Mouse (Mus musculus) retina, postnatal 1 day (tissue): ENCODE data around the gene Cfap43.
A peak's percentile ranks its signal among the peaks of the same experiment; 100 is the strongest.

Experiments
- DNase-seq: peaks from one replicate; pipeline ENCODE4 v3.0.0-alpha.2; 2012

Cfap43 gene

DNA sequence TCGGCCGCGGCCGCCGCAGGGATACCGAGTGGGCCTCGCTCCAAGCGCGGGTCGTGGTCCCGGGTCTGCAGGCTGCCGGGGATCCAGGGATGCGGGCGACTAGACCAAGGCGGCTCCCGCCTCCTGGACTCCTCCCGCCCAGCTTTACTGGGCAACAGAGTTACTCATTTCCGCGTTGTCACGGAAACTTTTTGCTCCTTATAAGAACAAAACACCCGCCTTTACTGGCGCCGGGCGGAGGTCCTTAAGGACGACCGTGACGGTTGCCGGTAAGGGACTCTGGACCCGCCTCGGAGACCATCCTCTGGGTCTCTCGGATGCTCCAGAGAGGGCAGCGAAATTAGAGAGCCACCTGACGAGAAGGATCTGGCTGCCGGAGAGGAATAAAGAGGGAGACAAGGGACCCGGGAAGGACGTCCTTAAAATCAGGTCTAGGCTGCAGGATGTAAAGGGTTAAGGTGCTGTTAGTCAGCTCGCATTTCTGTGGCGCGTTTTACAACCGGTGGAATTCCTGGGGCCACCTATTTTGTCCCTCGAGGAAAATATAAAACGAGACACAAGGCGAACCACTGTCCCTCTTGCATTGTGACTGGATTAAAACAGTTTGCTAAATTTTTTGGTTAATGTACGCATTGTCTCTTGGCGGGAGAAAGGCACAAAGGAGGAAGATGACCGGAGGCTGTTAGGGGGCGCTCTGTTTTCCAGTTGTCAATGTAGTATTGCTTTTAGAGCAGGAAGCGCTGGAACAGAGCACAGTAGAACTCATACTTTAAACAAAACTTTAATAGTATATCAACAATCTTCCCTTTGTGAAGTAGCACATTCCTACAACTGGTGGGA lies at the start of gene Cfap43, which contains the start of gene Itprip:
Gene Cfap43, minus strand, starts transcription at position 162 of the 840 bp plus-strand sequence.
Gene Itprip, minus strand, starts transcription at position 174 of the 840 bp plus-strand sequence.
- peak; percentile 89 for DNase-seq

GRCm38 (mm10) chr19:47958181-47958580 lies 39.1 kb upstream of the Cfap43 start:
- DNase-seq, result peak; percentile 31

GRCm38 (mm10) chr19:47953169-47953568 lies 34.1 kb upstream of the Cfap43 start:
- DNase-seq, result no peak

DNA sequence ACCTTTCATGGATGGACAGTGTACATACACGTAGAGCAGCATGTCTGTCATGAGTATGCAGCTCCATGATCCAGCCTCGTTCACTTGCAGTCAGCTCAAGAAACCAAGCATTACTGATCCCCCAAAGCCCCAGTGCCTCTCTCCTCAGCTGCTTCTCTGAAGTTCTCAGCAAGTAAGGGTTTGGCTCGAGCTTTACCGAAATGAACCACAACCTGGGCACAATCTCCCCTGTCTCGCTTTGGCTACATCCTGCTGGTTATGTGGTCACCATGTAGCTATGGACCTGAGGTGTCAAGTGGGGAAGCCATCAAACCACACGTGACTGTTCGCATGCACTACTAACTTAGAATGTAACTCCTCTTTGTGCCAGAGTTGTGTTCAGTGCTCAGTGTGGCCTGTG lies 31.9 kb upstream of the Cfap43 start:
- no peak for DNase-seq

DNA sequence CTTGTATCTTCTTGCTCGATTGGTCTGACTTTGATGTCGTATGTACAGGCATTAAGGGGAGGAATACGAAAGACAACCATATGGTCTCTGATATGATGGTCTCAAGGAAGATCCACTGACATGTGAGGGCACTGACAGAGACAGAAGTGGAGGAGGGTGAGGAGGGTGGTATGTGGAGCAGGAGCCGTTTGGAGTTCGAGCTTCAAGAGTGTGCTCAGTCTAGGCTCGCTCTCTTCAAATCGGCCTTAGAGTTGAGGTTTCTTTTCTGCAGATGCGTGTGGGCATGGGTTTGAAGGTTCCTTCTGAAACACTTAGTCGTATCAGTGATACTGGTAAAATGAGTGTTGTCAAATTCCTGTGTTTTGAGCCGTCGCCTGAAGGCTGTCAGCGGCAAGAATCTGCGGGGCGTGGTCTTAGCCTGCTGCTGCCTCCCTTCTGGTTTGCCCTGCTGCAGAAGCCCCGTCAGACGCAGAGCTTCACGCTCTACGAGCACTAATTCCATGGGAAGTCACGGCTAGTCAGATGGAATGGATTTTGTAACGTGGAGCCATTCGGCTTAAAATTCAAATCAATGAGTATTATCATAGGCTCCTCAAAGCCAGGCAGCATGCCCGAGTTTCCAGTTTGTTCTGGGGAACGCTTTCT lies 27.9 kb upstream of the Cfap43 start:
- peak; percentile 69 for DNase-seq

- no peak for DNase-seq
Observed at GRCm38 (mm10) chr19:47939361-47939760, 20.3 kb upstream of the Cfap43 start.

GRCm38 (mm10) chr19:47937443-47938406 lies 18.6 kb upstream of the Cfap43 start, which contains the start of gene Cfap58:
Gene Cfap58, plus strand, starts transcription at chr19:47937675.
- DNase-seq, result peak; percentile 90

DNA sequence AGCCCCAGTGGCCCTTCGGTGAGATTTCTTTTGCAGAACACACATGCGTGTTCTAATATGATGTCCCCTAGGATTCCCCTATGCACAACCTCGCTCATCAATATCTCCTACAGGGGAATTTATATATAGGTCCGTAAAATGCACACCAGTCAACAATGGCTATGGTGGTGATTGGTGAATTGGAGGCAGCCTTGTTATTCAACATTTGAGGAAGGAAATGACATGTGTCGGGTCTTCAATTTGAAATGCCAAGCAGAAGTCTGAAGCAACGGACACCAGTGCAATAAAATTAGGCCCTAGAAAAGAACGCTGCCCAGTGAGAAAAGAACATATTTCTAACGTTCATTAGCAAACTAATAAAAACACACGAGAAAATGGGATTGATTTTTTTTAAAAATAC lies 17.9 kb upstream of the Cfap43 start:
- no peak for DNase-seq

DNA sequence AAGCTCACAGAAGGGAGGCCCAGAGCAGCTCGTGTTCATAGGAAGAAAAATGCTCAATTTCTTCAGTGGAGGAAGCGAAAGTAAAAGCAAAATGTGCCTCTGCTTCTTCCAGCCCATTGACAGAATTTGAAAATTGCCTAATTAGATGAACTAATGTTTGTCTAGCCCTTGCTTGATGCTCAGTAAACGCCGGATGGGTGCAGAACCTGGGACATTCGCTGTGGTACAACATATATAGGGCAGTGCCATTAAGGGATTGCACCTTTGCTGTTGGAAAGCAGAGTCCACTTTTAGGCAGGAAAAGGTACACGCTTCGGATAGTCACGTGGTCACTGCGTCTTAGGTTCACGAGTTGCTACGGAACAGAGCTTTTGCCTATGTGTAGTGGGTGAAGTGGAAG lies 17.4 kb upstream of the Cfap43 start:
- DNase-seq, result no peak

DNA sequence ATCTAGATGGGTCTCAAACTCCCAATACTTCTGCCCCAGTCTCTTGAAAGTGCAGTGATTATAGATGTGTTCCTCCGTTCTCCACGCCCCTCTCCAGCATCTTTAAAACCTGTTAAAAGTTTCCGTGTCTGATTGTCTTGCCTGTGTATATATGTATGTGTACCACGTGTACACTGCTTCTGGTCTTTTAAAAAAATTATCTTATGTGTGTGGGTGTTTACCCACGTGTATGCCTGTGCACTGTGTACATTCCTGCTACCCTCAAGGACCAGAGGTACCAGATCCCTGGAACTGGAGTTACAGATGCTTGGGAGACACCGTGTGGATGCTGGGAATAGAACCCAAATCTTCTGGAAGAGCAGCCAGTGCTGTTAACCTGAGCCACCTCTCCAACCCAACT lies 16.4 kb upstream of the Cfap43 start:
- DNase-seq, result no peak

DNA sequence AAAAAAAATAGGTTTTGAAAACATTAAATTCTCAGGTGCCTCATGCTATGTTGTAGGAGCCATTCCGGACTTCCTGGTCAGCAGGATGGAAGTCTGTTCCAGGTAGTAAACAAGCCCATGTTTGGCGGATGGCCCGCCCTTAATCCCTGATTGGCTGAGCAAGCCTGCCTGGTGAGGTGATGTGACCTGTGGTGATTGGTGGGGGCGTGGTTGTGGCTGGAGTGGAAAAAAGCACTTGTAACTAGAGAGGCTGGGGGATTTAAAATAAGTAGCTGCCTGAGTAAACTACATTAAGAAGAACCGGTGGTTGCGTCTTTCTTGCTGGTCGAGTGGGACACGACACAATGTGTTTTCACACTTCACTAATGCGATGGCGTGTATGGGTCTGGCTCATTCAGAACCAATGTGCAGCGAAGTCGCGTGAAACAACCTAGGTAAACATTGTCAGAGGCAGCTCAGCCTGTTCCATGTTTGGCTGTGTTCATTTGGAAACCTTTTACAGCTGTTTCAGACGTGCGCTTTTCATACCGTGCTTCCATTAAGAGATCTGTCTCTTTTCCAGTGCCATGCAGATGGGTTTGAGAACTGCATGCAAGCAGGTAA lies 15.7 kb upstream of the Cfap43 start:
- DNase-seq, result no peak

DNA sequence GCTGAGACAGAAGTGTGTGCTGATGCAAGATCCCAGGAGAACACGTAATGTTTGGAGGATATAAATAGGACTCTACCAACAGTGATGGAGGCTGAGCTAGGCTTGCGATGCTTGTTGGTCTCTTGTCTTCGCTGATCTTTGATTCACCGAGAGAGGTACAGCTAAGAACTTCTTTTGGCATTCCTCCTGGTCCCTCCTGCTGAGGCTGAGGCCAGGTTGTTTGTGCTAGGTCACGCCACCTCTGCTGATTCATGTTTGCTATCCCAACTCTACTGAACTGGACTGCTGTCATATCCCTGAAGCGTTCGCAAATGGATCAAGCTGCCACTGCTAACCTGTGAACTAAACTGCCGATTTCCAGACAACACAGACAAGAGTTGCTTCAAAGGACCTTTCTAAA lies 15.1 kb upstream of the Cfap43 start:
- no peak for DNase-seq

- peak; percentile 77 for DNase-seq
Observed at GRCm38 (mm10) chr19:47931982-47932638, 13.0 kb upstream of the Cfap43 start.

GRCm38 (mm10) chr19:47929043-47929442 lies 10.0 kb upstream of the Cfap43 start:
- DNase-seq, result no peak

DNA sequence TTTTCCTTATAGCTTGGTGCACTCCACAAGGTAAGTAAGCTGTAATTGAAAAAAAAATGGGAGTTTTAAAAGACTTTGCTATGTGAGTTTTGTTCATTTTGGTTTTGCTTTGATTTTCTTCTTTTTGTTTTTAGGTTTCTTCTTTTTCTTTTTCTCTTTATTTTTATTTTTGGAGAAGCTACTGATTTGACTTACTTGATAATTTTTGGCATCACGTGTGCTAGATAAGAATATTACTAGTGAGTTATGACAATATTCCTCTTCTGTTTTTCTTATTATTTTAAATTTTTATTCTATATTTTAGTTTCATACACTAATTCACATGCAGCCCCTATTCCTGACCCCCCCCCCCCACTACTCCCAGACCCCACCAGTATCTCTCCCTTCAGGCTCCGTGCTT lies 7.9 kb upstream of the Cfap43 start:
- no peak for DNase-seq

- no peak for DNase-seq
Observed at GRCm38 (mm10) chr19:47925819-47926218, 6.7 kb upstream of the Cfap43 start.

- no peak for DNase-seq
Observed at GRCm38 (mm10) chr19:47919966-47920375, 884 bp upstream of the Cfap43 start.

GRCm38 (mm10) chr19:47918455-47919101 lies 509 bp downstream of the Cfap43 start:
- no peak for DNase-seq

DNA sequence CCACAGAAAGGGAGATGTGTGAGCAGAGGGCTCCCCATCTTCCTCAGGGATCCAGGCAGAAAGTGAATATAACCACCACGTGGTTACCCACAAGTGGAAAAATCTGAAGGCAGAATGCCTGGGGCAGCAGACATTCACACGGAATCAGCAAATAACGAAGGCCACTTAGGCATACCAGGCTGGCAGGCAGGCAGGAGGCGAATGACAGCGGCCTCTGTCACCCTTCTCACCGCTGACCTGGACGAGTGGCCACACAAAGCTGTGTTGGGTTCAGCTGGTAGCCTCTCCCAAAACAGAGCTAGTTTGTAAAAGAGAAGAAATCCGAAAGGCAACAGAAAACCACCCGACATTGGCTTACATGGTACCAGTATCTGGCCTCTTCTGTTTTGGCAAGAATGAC lies 1.1 kb downstream of the Cfap43 start:
- DNase-seq, result no peak

- DNase-seq, result no peak
Observed at GRCm38 (mm10) chr19:47917396-47917795, 1.7 kb downstream of the Cfap43 start.

DNA sequence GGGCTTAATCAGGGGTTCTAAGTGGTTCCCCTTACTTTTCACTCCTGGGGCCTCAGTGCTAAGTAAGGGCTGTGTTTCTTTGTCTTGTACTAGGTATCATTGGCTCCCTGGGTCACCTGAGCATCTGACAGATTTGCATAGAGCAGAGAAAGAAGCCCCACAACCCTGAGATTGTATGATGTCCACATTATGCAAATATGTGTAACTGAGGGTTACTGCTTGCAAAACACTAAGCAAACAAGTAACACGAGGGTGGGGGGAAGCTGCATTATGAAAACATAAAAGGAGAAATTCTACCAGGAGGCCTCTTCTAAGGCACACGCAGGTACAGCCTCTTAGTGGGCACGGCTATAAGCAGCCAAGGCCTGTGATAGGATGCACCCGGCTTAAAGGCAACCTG lies 3.8 kb downstream of the Cfap43 start:
- no peak for DNase-seq
